Mouse (Mus musculus): ENCODE data around the gene Reep1.

Gene Reep1

DNA sequence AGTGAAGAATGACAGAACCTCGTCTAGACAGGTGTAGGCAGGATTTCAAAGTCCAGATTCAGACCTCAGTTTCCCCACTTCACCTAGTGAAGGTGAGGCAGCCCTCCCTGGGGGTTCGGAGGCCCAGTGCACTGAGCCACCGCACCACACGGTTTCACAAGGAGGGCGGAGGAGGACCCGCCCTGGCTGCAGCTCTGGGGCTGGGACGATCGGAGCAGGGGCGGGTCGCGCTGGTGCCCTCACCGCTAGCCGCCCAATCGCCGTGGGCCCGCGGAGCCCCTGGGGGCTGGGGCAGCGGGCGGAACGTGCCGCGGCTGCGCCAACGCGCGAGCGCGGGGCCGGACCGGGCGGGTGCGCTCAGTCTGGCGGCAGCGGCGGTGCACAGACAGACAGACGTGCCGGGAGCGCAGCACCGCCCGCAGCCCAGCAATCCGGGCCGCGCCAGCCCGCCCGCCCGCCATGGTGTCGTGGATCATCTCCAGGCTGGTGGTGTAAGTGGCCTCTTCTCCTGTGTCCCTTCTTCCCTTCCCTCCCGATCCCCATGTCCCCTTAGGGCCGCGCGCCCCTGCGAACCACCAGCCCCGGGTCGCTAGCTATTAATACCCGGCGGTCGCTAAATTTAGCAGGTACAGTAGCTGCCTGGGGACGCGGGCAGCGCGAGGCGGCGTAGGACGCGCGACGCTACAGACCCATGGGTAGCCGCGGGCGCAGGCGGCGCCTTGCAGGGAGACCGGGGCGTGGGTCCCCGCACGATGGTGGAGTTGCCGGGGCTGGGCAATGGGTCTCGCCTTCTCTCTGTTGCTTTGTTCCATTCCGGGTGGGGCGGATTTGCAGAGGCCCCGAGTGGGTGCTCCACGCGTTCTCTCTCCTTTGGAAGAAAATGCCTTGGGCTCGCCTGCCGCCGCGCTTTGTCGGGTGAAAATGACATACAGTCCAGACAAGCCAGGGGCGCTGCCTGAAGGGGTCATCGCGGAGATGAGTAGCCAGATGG is at the start of gene Reep1:
Gene Reep1 (plus strand): TSS at position 51 of the 991 bp plus-strand sequence.
- in situ Hi-C loops (cut with MseI, MboI): no loop called here

DNA sequence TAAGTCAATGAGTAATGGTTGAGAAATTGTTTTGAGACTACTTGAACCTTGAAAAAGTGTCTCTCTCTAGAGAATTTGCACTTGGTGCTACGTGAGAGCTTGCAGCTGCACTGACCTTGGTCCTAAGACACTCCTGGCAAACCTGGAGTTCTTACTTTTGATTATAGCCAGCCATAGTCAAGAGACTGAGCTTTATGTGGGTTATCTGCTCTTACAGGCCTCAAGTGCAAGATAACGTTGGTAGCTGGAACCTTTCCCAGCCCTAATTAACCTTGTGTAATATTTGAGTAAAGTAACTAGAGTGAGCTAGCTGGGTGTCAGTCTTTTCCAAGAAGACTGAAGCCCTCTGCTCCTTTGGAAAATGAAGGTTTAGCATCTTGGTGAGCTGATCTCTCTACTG is 49.1 kb upstream of the Reep1 start:
- in situ Hi-C loops (cut with MseI, MboI): no loop called here

DNA sequence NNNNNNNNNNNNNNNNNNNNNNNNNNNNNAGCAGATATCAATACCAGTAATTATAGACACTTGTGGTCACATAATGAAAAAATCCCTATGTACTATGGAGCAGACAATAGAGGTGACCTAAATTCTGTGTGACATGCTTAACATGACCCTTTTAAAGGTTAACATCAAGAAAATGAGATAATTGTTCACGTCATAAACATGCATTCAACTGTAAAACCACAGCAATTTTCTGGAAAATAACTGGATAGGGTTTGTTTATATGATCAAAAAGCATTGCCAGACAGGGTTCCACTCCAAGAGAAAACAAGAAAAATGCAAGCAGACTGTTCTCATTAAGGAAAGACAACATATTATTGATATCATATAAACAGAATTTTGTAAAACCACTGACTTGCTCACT is 42.9 kb upstream of the Reep1 start:
- in situ Hi-C loops (cut with MseI, MboI): no loop called here

DNA sequence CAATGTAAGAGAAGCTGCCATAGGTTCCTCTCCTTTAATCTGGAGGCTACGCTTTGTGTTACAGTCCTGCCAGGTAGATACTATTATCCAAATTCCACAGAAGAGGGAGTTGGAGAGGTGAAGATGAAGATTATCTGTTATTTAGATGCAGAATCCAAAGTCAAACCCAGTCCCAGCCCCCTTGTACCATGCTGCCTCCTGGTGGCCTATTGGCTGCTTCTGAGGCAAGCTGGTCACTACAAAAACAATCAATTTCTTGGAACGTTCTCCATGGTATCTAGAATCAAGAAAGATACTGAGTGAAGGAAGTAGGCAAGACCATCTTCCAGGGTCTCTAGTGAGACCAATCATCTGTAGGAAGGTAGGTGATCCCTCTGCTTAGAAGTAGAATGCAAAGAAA is 34.2 kb upstream of the Reep1 start:
- in situ Hi-C loops (cut with MseI, MboI): no loop called here

DNA sequence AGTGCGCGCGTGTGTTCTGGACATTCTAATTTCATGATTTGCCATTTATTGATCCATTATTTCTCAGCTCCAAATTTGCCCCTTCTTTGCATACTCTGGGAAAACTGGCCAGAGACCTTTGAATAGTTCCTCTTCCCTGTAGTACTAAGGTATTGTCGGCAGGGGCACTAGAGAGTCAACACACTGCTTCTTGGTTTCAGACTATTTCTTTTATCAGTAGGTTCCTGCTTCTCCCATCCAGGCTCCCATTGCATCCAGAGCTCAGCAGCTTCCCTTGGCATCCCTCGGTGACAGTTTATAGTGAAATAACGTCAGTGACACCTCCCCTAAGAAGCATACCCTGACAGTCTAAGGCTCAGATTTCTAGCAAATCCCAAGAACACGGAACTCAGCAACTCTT is 28.5 kb upstream of the Reep1 start:
- in situ Hi-C loops (cut with MseI, MboI): no loop called here

DNA sequence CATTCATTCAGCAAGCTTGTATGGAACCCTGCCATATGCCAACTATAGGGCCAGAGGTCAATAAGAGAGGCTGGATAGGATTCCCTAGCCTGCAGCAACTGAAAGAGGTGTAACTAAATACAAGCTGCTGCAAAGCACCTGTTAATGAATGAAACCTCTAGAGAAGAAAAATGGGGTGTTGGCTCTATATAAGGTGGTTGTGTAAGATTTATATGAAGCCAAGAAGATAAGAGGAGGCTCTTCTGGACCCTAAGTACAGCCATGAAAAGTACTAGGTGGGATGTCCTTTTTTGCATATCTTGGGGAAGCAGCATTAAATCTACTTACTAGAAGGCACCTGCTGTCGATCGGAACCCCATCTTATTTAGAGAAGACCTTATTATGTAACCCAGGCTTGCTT is 12.2 kb upstream of the Reep1 start:
- in situ Hi-C loops (cut with MseI, MboI): no loop called here

DNA sequence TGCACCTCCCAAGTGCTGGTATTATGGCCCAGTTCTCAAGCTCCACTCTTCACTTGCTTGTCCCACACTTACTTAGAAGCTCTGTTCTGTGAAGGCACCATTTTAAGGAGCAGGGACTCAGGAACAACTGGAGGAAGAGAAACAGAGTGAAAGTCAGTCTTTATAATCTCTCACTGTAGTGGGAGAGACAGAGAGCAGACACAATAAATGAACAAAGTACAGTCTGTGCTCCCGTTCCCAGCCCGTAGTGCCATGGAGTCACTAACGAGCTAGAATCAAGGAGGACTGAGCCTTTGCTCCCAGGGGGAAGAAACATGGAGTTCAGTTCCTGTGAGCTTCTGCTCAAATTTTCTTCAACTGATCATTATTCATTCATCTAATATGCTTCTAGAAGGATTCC is 11.8 kb upstream of the Reep1 start:
- in situ Hi-C loops (cut with MseI, MboI): no loop called here

DNA sequence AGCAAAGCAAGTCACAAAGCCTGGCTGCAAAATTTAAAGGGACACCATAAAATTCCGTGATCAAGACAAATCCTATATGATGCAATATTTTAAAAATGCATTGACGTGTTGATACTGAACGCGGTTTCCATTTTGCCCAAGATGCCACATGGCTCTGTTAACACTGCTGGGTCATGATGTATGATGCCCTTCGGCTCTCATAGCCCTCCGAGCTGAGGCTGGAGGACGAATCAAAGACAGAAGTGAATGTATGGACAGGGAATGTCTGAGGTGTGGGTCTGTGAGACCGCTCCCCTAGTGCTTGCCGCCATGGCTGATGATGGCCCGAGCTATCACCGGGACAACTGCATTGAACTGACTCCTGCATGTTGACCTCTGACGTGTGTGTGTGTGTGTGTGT is 490 bp upstream of the Reep1 start:
- in situ Hi-C loops (cut with MseI, MboI): no loop called here

DNA sequence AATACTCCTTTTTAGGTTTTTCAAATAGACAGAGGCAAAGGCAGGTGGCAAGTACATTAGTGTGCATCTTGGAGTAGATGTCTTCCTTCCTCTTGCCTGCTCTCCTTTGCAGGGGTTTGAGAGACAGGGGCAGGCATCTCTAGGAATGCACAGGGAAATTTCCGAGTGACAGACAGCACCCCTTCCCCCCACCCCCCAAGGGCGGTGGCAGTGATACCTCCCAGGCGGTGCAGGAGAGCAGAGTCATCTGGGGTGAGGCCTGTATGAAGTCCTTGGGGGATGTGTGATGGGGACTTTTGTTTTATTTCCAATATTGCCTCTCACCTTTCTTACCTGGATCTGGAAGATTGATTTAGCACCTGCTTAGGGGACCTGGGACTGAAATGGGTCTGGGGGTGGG is 1.2 kb downstream of the Reep1 start:
- in situ Hi-C loops (cut with MseI, MboI): no loop called here

DNA sequence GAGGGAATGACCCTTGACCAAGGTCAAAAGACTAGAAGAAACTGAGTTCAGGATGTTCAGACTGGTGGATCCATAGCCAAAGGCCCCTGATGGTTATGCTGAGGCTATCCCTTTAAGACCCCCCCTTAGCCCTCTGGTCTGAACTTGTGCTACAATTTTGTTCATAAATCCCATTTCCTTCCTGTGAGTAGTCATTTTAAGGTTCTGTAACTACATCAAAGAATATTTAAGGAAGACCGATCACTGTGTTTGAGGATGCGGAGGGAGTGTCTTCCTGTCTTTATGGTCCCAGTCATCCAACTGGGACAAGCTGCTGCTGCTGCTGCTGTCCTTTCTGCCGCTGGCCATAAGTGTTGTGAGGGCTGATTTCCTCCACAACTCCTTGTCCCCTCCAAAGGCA is 3.0 kb downstream of the Reep1 start:
- in situ Hi-C loops (cut with MseI, MboI): no loop called here

DNA sequence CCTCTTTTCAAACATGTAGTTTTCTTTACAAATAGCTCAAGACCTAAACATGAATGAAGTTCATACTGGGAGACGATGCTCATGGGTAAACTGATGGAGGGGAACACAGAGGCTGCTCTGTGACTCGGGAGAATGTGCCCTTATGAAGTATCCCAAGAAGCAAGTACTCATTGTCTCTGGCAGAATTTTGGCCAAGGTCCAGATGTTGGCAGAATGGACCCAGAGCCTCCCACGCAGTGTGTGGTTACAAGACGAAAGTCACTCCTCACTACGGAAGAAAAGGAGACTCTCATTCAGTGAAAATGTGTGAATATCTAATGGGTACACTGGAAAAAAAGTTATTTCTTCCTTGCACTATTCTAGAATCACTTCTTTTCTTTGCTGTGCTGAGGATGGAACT is 3.8 kb downstream of the Reep1 start:
- in situ Hi-C loops (cut with MseI, MboI): no loop called here

DNA sequence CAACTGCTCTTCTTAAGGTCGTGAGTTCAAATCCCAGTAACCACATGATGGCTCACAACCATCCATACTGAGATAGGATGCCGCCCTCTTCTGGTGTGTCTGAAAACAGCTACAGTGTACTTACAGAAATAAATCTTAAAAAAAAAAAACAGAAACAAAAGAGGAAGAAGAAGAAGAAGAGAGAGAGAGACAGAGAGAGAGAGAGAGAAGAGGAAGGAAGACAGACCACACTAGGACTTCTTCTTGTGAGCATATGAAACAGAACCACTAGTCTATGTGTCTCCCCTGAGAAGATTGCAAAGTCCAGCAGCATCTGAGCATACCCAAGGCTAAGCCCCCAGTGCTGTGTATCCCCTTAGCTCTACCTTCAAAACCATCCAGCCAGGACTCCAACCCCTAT is 6.2 kb downstream of the Reep1 start:
- in situ Hi-C loops (cut with MseI, MboI): no loop called here

DNA sequence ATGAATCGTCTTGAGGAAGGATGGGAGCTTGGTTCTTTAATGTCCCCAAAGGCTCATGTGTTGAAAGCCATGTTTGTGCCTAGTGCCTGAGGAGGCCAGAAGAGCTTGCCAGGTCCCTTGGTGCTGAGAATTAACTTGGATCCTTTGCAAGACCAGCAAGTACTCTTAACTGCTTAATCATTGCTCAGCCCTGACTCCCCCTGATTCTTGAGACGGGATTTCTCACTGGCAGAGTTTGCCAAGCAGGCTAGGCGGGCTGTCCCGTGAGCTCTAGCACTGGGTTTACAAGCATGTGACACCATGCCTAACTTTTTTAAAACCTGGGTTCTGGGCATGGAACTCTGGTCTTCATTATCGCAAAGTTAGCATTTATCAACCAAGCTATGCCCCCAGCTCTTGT is 7.6 kb downstream of the Reep1 start:
- in situ Hi-C loops (cut with MseI, MboI): no loop called here

DNA sequence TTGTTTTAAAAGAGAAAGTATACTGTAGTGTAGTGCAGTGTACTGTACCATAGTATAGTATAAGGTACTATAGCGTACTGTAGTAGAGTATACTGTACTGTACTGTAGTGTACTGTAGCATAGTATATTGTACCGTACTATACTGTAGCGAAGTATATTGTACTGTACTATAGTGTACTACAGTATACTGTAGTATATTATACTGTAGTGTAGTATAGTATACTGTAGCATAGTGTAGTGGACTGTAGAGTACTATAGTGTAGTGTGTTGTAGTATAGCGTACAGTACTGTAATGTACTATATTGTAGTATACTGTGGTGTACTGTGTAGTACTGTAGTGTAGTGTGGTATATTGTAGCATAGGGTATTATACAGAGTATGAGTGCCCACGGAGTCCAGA is 9.1 kb downstream of the Reep1 start:
- in situ Hi-C loops (cut with MseI, MboI): no loop called here

DNA sequence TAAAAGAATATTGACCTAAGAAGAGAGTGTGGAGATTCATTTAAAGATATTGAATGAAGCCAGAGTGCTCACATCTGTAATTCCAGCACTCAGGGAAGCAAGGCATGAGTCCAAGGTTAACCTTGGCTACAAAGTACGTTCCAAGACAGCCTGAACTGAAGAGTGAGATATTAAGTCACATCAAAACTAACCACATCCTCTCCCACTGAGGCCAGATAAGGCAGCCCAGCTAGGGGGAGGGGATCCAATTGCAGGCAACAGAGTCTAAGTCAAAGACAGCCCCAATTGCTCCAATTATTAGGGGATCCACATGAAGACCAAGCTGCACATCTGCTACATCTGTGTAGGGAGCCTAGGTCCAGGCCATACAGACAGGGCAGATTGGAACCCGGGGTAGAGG is 11.0 kb downstream of the Reep1 start:
- in situ Hi-C loops (cut with MseI, MboI): no loop called here

DNA sequence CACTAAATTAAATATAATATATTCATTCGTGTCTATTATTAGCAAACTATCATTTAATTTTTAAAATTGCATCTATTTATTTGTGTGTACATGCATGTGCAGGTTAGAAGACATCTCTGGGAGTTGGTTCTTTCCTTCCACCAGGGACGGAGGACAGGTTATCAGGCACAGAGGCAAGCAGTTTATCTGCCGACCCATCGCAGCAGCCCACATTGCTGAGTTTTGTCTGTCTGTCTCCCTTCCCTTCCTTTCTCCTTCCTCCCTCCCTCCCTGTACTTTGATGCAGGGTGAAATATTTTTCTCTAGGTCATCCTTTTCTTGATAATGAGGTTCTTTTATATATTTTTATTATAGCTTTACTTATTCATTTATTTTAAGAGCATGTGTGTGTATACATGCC is 11.9 kb downstream of the Reep1 start:
- in situ Hi-C loops (cut with MseI, MboI): no loop called here

DNA sequence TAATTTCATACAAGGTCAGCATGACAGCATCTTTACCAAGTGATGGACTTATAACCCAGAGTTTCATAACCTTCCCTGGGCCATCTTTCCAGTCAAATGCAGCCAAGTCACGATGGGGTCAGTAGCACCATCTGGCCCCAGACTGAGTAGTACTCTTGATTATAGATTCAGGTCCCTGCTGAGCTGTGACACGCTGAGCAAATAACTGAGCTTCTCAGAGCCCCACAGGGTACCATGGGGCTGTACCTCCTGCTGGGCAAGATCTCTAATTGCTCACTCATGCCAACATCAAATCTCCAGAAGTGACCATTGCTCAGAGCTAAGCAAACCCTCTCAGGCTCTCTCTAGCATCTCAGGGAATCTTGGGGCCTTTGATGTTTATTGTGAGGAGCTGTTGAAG is 15.6 kb downstream of the Reep1 start:
- in situ Hi-C loops (cut with MseI, MboI): no loop called here

DNA sequence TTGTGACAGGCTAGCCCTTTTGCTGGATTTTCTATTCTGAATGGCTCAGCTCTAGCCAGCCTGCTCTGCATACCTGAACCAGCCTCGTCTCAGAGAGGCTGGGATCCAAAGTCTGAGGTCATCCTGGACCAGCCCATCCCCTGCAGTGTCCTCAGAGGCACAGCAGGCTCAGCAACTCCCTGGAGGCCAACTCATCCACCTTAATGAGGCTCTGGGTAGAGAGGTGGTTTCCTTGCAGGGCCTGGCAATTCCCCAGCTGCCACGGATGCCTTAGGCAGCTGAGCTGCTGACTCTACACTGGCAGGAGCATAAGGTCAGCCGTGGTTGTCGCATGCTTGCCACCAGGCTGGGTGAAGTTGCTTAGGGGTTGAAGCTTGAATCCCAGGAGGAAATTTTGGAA is 16.2 kb downstream of the Reep1 start:
- in situ Hi-C loops (cut with MseI, MboI): no loop called here

DNA sequence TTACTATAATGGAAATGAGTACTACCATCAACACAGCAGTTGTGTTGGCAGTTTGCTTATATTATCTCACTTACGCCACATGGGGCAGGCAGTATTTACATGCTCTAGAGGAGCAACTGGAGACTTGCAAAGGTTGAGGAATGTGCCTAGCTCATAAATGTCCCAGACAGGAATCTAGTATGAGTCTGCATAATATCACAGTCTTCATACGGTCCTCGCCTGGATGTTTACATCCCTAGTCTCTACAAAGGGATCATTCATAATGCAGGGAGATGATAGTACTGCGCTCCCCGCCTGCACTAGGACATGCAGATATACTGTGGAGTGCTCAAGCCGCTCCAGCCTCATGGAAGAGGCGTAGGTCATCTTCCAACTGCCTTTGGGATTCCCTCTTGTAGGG is 19.3 kb downstream of the Reep1 start:
- in situ Hi-C loops (cut with MseI, MboI): no loop called here

DNA sequence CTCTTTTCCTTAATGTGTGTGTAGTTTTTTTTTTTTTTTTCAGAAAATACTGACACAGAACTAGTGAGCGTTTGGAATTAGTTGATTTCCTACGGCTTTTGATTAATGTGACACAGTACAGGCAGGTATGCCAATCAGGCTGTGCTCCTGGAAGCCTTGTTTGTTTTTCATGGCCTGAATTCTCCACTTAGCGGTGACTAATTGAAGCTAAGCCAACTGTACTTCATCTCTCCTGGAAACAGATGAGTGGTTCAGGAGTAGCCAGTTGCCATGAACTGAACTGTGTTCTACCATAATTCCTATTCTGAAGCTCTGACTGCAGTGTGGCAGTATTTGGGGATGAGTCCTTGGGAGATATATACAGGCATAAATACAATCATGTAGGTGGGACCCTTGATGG is 20.9 kb downstream of the Reep1 start:
- in situ Hi-C loops (cut with MseI, MboI): no loop called here

DNA sequence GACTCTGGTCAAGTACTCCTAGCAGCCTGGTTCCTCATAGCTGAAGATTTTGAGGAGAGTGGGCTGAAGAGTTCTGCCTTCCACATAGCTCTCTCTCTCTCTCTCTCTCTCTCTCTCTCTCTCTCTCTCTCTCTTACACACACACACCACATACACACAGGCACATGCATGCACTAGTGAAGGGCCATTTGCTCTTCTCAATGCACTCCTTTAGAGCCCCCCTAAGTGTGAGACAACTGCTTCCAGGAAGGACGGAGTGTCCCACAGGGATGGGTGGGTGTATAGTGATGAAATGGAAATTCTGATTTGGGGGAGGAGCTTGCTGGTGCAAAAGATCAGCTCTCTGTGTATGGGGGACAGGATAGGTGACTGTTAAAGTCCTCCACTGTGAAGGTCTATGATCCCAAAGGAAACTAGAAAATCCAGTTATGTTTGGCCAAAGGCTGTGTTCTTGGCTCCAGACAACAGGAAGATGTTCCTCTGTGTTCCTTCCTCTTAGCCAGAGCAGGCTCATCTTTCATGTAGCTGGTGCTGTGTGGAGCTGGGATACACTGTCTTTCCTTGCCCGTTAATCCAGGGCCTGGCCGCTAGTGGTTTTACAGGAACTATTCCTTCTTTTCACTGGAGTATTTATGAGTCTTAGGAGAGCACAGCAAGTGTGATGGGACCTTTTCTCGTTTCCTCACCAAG is 27.7 kb downstream of the Reep1 start:
- in situ Hi-C loops (cut with MseI, MboI): no loop called here

DNA sequence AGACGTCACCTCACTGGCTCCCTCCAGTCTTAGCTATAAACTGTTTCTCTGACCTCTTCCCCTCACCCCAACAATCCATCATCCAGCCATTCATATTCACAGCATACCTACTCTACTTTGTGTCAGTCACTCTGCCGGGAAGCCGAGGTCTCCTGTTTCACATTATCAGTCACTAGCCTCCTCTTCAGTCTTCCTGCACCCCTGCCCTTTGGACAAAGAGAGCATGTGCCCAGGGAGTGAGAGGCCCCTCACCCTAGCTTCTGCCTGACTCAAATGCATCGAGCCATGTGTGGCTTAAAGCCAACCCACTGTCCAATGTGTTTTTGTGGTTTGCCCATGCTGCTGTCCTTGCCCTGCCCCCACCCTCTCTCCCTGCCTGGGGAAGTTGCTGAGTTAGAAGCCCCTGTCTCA is 28.2 kb downstream of the Reep1 start:
- in situ Hi-C loops (cut with MseI, MboI): no loop called here

DNA sequence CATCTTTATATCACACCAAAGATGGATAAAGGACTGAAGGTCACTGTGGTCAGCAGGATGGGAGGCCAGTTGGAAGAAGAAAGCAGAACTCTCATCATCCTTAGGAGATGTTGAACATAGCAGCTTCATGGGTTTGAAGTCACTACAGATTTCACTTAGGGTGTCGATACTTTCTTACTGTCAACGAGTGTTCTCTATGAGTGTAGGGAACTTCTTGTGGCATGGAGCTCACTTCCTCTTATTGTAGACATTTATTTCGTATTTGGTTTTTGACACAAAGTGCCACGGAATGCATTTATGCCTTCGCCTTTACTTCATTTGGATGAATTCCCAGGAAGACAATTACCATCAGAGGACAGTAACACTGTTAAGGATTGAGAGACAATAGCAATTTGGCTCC is 28.7 kb downstream of the Reep1 start:
- in situ Hi-C loops (cut with MseI, MboI): no loop called here
